Mouse (Mus musculus) forebrain, embryonic 13.5 days (tissue): ENCODE data around the gene 4933425L06Rik. TPM values are rescaled to one million over a fixed set of nuclear protein-coding genes. Genes with fewer than 3 reads are reported as not detected.

Source experiments
- ATAC-seq: fragments of 200-750 bp; cut with Nextera tagmentation; 2 replicates; pipeline ENCODE4 v1.8.0; 2017
- H3K27ac ChIP-seq: fragments of 300-500 bp; sonication (generic); 2 replicates; pipeline ENCODE4 v1.5.1; 2015; ENCODE audit warnings: inconsistent platforms, mild to moderate bottlenecking, moderate library complexity
- H3K27me3 ChIP-seq: fragments of 300-500 bp; sonication (generic); 2 replicates; pipeline ENCODE4 v1.6.1; 2015; ENCODE audit warnings: mild to moderate bottlenecking, inconsistent platforms
- H3K36me3 ChIP-seq: fragments of 300-500 bp; sonication (generic); 2 replicates; pipeline ENCODE4 v1.6.1; 2015; ENCODE audit warnings: mild to moderate bottlenecking, inconsistent platforms; ENCODE audit not compliant: poor library complexity, severe bottlenecking
- H3K4me1 ChIP-seq: fragments of 300-500 bp; sonication (generic); 2 replicates; pipeline ENCODE4 v1.6.1; 2015; ENCODE audit warnings: inconsistent platforms
- H3K4me2 ChIP-seq: fragments of 300-500 bp; sonication (generic); 2 replicates; pipeline ENCODE4 v1.6.1; 2015; ENCODE audit warnings: inconsistent platforms, mild to moderate bottlenecking, moderate library complexity
- H3K4me3 ChIP-seq: fragments of 300-500 bp; sonication (generic); 2 replicates; pipeline ENCODE4 v1.5.1; 2015; ENCODE audit warnings: mild to moderate bottlenecking, inconsistent platforms
- H3K9ac ChIP-seq: fragments of 300-500 bp; sonication (generic); 2 replicates; pipeline ENCODE4 v1.6.1; 2015; ENCODE audit warnings: mild to moderate bottlenecking, inconsistent platforms
- H3K9me3 ChIP-seq: fragments of 300-500 bp; sonication (generic); replicated peaks from 2 replicates; pipeline ENCODE4 v1.6.1; 2016; ENCODE audit warnings: inconsistent platforms
- WGBS: fragments of 180-500 bp; shearing (Covaris S2); methylation state at CpG from one replicate; pipeline ENCODE4 v1.1.7; 2015; 5-methylcytosine and 5-hydroxymethylcytosine counted together
- polyA plus RNA-seq: library from polyadenylated mRNA; unstranded; fragments of >200 nt; fragmentation: Nextera tagmentation; extraction: Ambion mirVana; gene quantifications from 2 replicates; pipeline ENCODE4 v1.2.1, GENCODE M21; 2015

The 4933425L06Rik gene
- polyA plus RNA-seq, 1 experiment from 2014 or later = not detected

GRCm38 (mm10) chr13:105146827-105147226 is 64.9 kb downstream of the 4933425L06Rik start:
- Histone ChIP-seq H3K36me3 (no peaks in the 10 kb centered on the region), H3K4me1 (no peaks in the 10 kb centered on the region), H3K4me3 (no peak overlapping the region), H3K4me2 (no peak overlapping the region), H3K9ac (no peak overlapping the region), H3K27ac (no peak overlapping the region), H3K9me3 (no peaks in the 10 kb centered on the region), H3K27me3 (no peaks in the 10 kb centered on the region)
- ATAC-seq = no peak
- WGBS = 73% methylated on average over 1 of the region's 1 CpGs

DNA sequence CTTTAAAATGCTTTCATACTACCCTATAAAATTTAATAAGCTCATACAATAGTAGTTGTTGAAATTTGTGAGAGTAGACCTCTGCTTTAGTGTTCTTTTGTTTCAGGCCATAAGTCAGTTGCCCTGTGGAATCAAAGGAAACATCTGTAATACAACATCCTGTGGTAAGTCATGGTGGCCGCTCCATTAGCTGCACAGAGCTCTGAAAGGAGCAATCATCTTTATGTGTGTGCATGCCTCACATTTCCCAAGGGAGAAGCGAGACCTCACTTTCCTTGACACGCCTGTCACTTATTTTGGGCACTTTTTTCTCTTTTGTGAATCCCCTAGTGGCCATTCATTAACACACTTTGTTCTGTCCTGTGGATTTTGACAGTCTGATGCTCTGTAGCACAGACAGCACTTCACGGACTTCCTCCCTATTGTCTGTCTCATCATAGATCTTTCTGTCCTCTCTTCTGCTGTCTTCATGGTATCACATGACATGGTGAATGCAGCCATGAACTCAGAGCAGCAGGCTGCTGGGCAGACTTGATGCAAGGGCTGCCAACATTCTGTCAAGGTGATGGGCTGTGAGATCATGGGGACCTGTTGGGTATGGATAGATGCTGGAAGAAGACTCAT is 66.0 kb downstream of the 4933425L06Rik start:
- Histone ChIP-seq H3K27ac (no peak overlapping the region), H3K9me3 (no peaks in the 10 kb centered on the region), H3K9ac (no peak overlapping the region), H3K4me2 (no peak overlapping the region), H3K4me3 (no peak overlapping the region), H3K4me1 (no peaks in the 10 kb centered on the region), H3K27me3 (no peaks in the 10 kb centered on the region), H3K36me3 (no peaks in the 10 kb centered on the region)
- no peak for ATAC-seq
- WGBS = 72% methylated on average over 4 of the region's 4 CpGs

- 89% methylated on average over 3 of the region's 3 CpGs for WGBS
- Histone ChIP-seq H3K36me3 (no peaks in the 10 kb centered on the region), H3K4me1 (no peaks in the 10 kb centered on the region), H3K9me3 (no peaks in the 10 kb centered on the region), H3K27ac (no peak overlapping the region), H3K4me2 (no peak overlapping the region), H3K9ac (no peak overlapping the region), H3K27me3 (no peaks in the 10 kb centered on the region), H3K4me3 (no peak overlapping the region)
- ATAC-seq = no peak
These were observed 68.1 kb downstream of the 4933425L06Rik start for GRCm38 (mm10) chr13:105150006-105150405.

GRCm38 (mm10) chr13:105153955-105154354 is 72.0 kb downstream of the 4933425L06Rik start:
- H3K4me1 ChIP-seq = no peaks in the 10 kb centered on the region
- H3K9ac ChIP-seq = no peak overlapping the region
- 59% methylated on average over 4 of the region's 4 CpGs for WGBS
- no peak overlapping the region for H3K4me3 ChIP-seq
- ATAC-seq = peak; percentile 19; the same call in 1 of the 2 replicates
- no peaks in the 10 kb centered on the region for H3K27me3 ChIP-seq
- no peaks in the 10 kb centered on the region for H3K36me3 ChIP-seq
- H3K9me3 ChIP-seq = no peaks in the 10 kb centered on the region
- no peak overlapping the region for H3K27ac ChIP-seq
- no peak overlapping the region for H3K4me2 ChIP-seq

- no peaks in the 10 kb centered on the region for H3K4me1 ChIP-seq
- no peaks in the 10 kb centered on the region for H3K27me3 ChIP-seq
- no peaks in the 10 kb centered on the region for H3K9me3 ChIP-seq
- no peak overlapping the region for H3K4me3 ChIP-seq
- no peak overlapping the region for H3K9ac ChIP-seq
- peaks cover 7% of the 10 kb centered on the region; the same call in 1 of the 2 replicates for H3K36me3 ChIP-seq
- ATAC-seq = no peak
- WGBS = 88% methylated on average over 6 of the region's 6 CpGs
- no peak overlapping the region for H3K27ac ChIP-seq
- no peak overlapping the region for H3K4me2 ChIP-seq
These were observed 83.5 kb downstream of the 4933425L06Rik start for GRCm38 (mm10) chr13:105165441-105165840.

Other genes starting within 250 kb of the 4933425L06Rik start
- 0.30 and 0.38 TPM in 2 replicates for gene Shisal2b, start 218.2 kb upstream of the 4933425L06Rik start, polyA plus RNA-seq
- gene Rgs7bp, start 27.2 kb upstream of the 4933425L06Rik start, polyA plus RNA-seq = 2.2 and 2.7 TPM in 2 replicates
- gene Rnf180, start 212.7 kb downstream of the 4933425L06Rik start, polyA plus RNA-seq = 25.5 and 26.4 TPM in 2 replicates